Mouse (Mus musculus): ENCODE measurements around the gene Zc3h12c.

DNA sequence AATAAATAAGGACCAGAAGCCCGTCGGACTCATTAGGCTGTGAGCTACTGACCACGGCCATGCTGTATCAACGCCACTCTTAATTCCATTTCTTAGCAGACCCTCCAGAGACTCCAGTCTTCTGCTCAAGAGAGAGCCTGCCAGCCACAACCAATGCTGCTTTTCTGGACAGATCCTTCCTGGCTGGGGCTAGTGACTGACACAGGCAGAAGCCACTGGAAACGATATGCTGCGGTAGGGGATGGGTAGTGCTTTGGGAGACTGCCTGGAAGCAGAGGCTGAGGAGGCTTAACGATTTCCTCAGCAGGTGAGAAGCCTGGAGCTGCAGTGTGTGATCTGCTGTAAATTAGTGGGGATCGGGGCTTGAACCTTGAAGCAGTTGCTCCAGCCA is 64.2 kb downstream of the Zc3h12c start:
- TF ChIP-seq CTCF (conservative IDR thresholded peaks at IDR 0.05; ENCODE audit: low read length), result no peak
- no peak for TF ChIP-seq POU5F1 (IDR thresholded peaks at IDR 0.05; ENCODE audit: borderline replicate concordance, low read length)

Measured in E14TG2a.4 (cell line).